Mouse (Mus musculus): ENCODE results near the gene Slc38a2. TPM values are rescaled to one million over a fixed set of nuclear protein-coding genes. Genes with fewer than 3 reads are reported as not detected.

Gene Slc38a2
- polyA plus RNA-seq, 1 experiment from 2014 or later: 102 TPM

- peaks cover 30% of the 10 kb centered on the region for H3K4me1 ChIP-seq (replicated peaks)
- H3K36me3 ChIP-seq: peaks cover 83% of the 10 kb centered on the region
- WGBS: 89% methylated on average over 15 of the region's 15 CpGs
- no peaks in the 10 kb centered on the region for H3K9me3 ChIP-seq
- H3K27ac ChIP-seq (replicated peaks): no peak overlapping the region
- no peak overlapping the region for H3K4me2 ChIP-seq
- no peak overlapping the region for H3K4me3 ChIP-seq
- no peak for ATAC-seq (ENCODE audit: low FRiP score, low read depth)
- H3K27me3 ChIP-seq: no peaks in the 10 kb centered on the region
- H3K9ac ChIP-seq: no peak overlapping the region
Observed at GRCm38 (mm10) chr15:96691381-96691780, 8.1 kb downstream of the Slc38a2 start.

- Histone ChIP-seq H3K9me3 (no peaks in the 10 kb centered on the region), H3K9ac (no peak overlapping the region), H3K4me1 (replicated peaks) (peaks cover 25% of the 10 kb centered on the region), H3K36me3 (peaks cover 83% of the 10 kb centered on the region), H3K27ac (replicated peaks) (no peak overlapping the region), H3K27me3 (no peaks in the 10 kb centered on the region), H3K4me2 (no peak overlapping the region), H3K4me3 (no peak overlapping the region)
- 94% methylated on average over 13 of the region's 13 CpGs for WGBS
- ATAC-seq (ENCODE audit: low FRiP score, low read depth): no peak
Observed at GRCm38 (mm10) chr15:96690829-96691228, 8.7 kb downstream of the Slc38a2 start.

- Histone ChIP-seq H3K9ac (no peak overlapping the region), H3K4me2 (no peak overlapping the region), H3K27me3 (no peaks in the 10 kb centered on the region), H3K36me3 (peaks cover 79% of the 10 kb centered on the region), H3K4me1 (replicated peaks) (peaks cover 16% of the 10 kb centered on the region; the same call in 1 of the 2 replicates), H3K4me3 (no peak overlapping the region), H3K27ac (replicated peaks) (no peak overlapping the region), H3K9me3 (no peaks in the 10 kb centered on the region)
- WGBS: 87% methylated on average over 9 of the region's 9 CpGs
- no peak for ATAC-seq (ENCODE audit: low FRiP score, low read depth)
Observed at GRCm38 (mm10) chr15:96689919-96690318, 9.6 kb downstream of the Slc38a2 start.

GRCm38 (mm10) chr15:96688784-96689318, 10.7 kb downstream of the Slc38a2 start:
- Histone ChIP-seq H3K4me1 (replicated peaks) (0 out of 2 replicates have a peak, but pooled peaks cover 7% of the 10 kb centered on the region), H3K4me2 (no peak overlapping the region), H3K27ac (replicated peaks) (no peak overlapping the region), H3K4me3 (no peak overlapping the region), H3K27me3 (no peaks in the 10 kb centered on the region), H3K9ac (no peak overlapping the region), H3K36me3 (peaks cover 68% of the 10 kb centered on the region), H3K9me3 (no peaks in the 10 kb centered on the region)
- 78% methylated on average over 12 of the region's 12 CpGs for WGBS
- no peak for ATAC-seq (ENCODE audit: low FRiP score, low read depth)

GRCm38 (mm10) chr15:96688036-96688435, 11.5 kb downstream of the Slc38a2 start:
- Histone ChIP-seq H3K9me3 (no peaks in the 10 kb centered on the region), H3K4me2 (no peak overlapping the region), H3K27ac (replicated peaks) (no peak overlapping the region), H3K4me1 (replicated peaks) (0 out of 2 replicates have a peak, but pooled peaks cover 4% of the 10 kb centered on the region), H3K36me3 (peaks cover 60% of the 10 kb centered on the region), H3K4me3 (no peak overlapping the region), H3K27me3 (no peaks in the 10 kb centered on the region), H3K9ac (no peak overlapping the region)
- no peak for ATAC-seq (ENCODE audit: low FRiP score, low read depth)
- 78% methylated on average over 6 of the region's 6 CpGs for WGBS

- WGBS: 50% methylated on average over 1 of the region's 1 CpGs
- H3K36me3 ChIP-seq: peaks cover 53% of the 10 kb centered on the region
Observed at GRCm38 (mm10) chr15:96687366-96687765, 12.2 kb downstream of the Slc38a2 start.

GRCm38 (mm10) chr15:96686201-96687159, 13.1 kb downstream of the Slc38a2 start:
- 82% methylated on average over 9 of the region's 9 CpGs for WGBS

More at GRCm38 (mm10) chr15:96687366-96687765, 12.2 kb downstream of the Slc38a2 start:
- H3K27ac ChIP-seq (replicated peaks): no peak overlapping the region
- H3K9ac ChIP-seq: no peak overlapping the region
- no peaks in the 10 kb centered on the region for H3K9me3 ChIP-seq
- H3K27me3 ChIP-seq: no peaks in the 10 kb centered on the region
- H3K4me2 ChIP-seq: no peak overlapping the region
- H3K4me3 ChIP-seq: no peak overlapping the region
- 0 out of 2 replicates have a peak, but pooled peaks cover 4% of the 10 kb centered on the region for H3K4me1 ChIP-seq (replicated peaks)
- no peak for ATAC-seq (ENCODE audit: low FRiP score, low read depth)

GRCm38 (mm10) chr15:96685273-96685672, 14.3 kb downstream of the Slc38a2 start:
- H3K4me3 ChIP-seq: no peak overlapping the region
- no peaks in the 10 kb centered on the region for H3K27me3 ChIP-seq
- H3K4me2 ChIP-seq: no peak overlapping the region
- H3K36me3 ChIP-seq: peaks cover 32% of the 10 kb centered on the region
- no peaks in the 10 kb centered on the region for H3K9me3 ChIP-seq
- no peak overlapping the region for H3K27ac ChIP-seq (replicated peaks)
- no peak for ATAC-seq (ENCODE audit: low FRiP score, low read depth)
- H3K9ac ChIP-seq: no peak overlapping the region
- H3K4me1 ChIP-seq (replicated peaks): 0 out of 2 replicates have a peak, but pooled peaks cover 4% of the 10 kb centered on the region
- 64% methylated on average over 6 of the region's 6 CpGs for WGBS

More at GRCm38 (mm10) chr15:96686201-96687159, 13.1 kb downstream of the Slc38a2 start:
- H3K4me3 ChIP-seq: no peak overlapping the region
- no peaks in the 10 kb centered on the region for H3K27me3 ChIP-seq
- ATAC-seq (ENCODE audit: low FRiP score, low read depth): no peak
- H3K9ac ChIP-seq: no peak overlapping the region
- no peak overlapping the region for H3K4me2 ChIP-seq
- H3K9me3 ChIP-seq: no peaks in the 10 kb centered on the region
- no peak overlapping the region for H3K27ac ChIP-seq (replicated peaks)
- H3K4me1 ChIP-seq (replicated peaks): 0 out of 2 replicates have a peak, but pooled peaks cover 4% of the 10 kb centered on the region
- H3K36me3 ChIP-seq: peaks cover 44% of the 10 kb centered on the region

GRCm38 (mm10) chr15:96684132-96684830, 15.2 kb downstream of the Slc38a2 start:
- no peak overlapping the region for H3K9ac ChIP-seq
- WGBS: 43% methylated on average over 11 of the region's 11 CpGs
- no peak overlapping the region for H3K4me2 ChIP-seq
- no peak for ATAC-seq (ENCODE audit: low FRiP score, low read depth)
- 0 out of 2 replicates have a peak, but pooled peaks cover 4% of the 10 kb centered on the region for H3K4me1 ChIP-seq (replicated peaks)
- H3K27me3 ChIP-seq: no peaks in the 10 kb centered on the region
- H3K36me3 ChIP-seq: peaks cover 25% of the 10 kb centered on the region
- no peak overlapping the region for H3K4me3 ChIP-seq
- no peaks in the 10 kb centered on the region for H3K9me3 ChIP-seq
- H3K27ac ChIP-seq (replicated peaks): no peak overlapping the region

- Histone ChIP-seq H3K4me3 (no peak overlapping the region), H3K36me3 (no peaks in the 10 kb centered on the region), H3K9me3 (no peaks in the 10 kb centered on the region), H3K4me2 (no peak overlapping the region), H3K27me3 (no peaks in the 10 kb centered on the region), H3K27ac (replicated peaks) (no peak overlapping the region), H3K9ac (no peak overlapping the region), H3K4me1 (replicated peaks) (peaks cover 3% of the 10 kb centered on the region; the same call in 1 of the 2 replicates)
- no peak for ATAC-seq (ENCODE audit: low FRiP score, low read depth)
- WGBS: 71% methylated on average over 19 of the region's 19 CpGs
Observed at GRCm38 (mm10) chr15:96678871-96679773, 20.4 kb downstream of the Slc38a2 start.

- H3K9me3 ChIP-seq: no peaks in the 10 kb centered on the region
- no peak overlapping the region for H3K27ac ChIP-seq (replicated peaks)
- peaks cover 3% of the 10 kb centered on the region; the same call in 1 of the 2 replicates for H3K4me1 ChIP-seq (replicated peaks)
- no peak overlapping the region for H3K9ac ChIP-seq
- H3K4me2 ChIP-seq: no peak overlapping the region
- H3K4me3 ChIP-seq: no peak overlapping the region
- H3K36me3 ChIP-seq: no peaks in the 10 kb centered on the region
- ATAC-seq (ENCODE audit: low FRiP score, low read depth): no peak
- 38% methylated on average over 10 of the region's 10 CpGs for WGBS
- H3K27me3 ChIP-seq: no peaks in the 10 kb centered on the region
Observed at GRCm38 (mm10) chr15:96676518-96676917, 23.0 kb downstream of the Slc38a2 start.

Measured in hindbrain, embryonic 15.5 days (tissue).